Mouse (Mus musculus) gonadal fat pad, adult 2 months (tissue): ENCODE measurements around the gene Cnih1. TPM values are rescaled to one million over a fixed set of nuclear protein-coding genes. Genes with fewer than 3 reads are reported as not detected.
A peak's percentile ranks its signal among the peaks of the same experiment; 100 is the strongest.
"Not testable (repeated sequence)": the region's sequence is repeated elsewhere in the genome, so short reads cannot be mapped to it uniquely, and the experiment has no call there.

Experiments
- DNase-seq: peaks from one replicate; pipeline ENCODE4 v3.0.0-alpha.2; 2012; ENCODE audit warnings: low read depth
- polyA plus RNA-seq: library from polyadenylated mRNA; depleted of rRNA; stranded (reverse); fragments of >200 nt; gene quantifications from 2 replicates; pipeline ENCODE4 v1.2.3, GENCODE M21; 2012; rRNA removed

Gene Cnih1
- 87.8 and 102 TPM in 2 replicates for polyA plus RNA-seq

GRCm38 (mm10) chr14:46787787-46788504 lies at the start of gene Cnih1:
Gene Cnih1 (minus strand): TSS chr14:46788411.
- DNase-seq = no peak

- no peak for DNase-seq
Observed at GRCm38 (mm10) chr14:46832354-46833272, 44.4 kb upstream of the Cnih1 start.

DNA sequence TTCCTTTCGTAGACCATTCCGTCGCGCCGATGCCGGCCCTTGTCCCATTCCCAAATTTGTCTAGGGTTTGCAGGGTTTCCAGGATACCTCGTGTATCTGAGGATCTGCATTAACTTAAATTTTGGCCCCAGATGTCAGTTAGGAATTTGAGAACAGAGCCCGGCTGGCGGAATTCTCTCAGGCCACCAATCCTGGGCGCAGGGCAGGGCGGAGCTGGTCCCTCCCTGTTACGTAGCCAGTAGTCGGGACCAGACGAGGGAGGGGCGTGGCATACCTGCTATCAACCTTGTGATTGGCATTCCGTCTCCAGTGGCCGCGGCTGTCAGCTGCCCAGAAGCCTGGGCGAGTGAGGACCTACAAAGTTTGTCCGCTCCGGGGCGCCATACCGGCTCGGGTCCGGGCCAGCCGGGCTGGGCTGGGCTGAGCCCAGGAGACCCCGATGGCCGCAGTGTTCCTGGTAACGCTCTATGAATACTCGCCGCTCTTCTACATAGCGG lies 43.7 kb upstream of the Cnih1 start, which contains the start of gene Cgrrf1:
Gene Cgrrf1 (plus strand): TSS at position 289 of the 497 bp plus-strand sequence.
- DNase-seq = peak; percentile 59

GRCm38 (mm10) chr14:46831295-46831694 lies 43.1 kb upstream of the Cnih1 start:
- DNase-seq = no peak

DNA sequence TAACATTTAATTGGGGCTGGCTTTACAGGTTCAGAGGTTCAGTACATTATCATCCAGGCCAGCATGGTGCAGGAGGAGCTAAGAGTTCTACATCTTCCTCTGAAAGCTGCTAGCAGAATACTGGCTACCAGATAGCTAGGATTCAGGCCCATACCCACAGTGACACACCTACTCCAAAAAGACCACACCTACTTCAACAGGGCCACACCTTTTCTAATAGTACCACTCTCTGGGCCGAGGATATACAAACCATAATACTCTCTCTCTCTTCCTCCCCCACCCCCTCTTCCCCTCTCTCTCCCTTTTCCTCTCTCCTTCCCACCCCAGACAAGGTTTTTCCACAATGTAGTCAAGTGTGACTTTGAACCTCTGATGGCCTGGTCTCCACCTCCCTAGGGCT lies 39.2 kb upstream of the Cnih1 start:
- no peak for DNase-seq

- DNase-seq = no peak
Observed at GRCm38 (mm10) chr14:46823996-46824395, 35.8 kb upstream of the Cnih1 start.

DNA sequence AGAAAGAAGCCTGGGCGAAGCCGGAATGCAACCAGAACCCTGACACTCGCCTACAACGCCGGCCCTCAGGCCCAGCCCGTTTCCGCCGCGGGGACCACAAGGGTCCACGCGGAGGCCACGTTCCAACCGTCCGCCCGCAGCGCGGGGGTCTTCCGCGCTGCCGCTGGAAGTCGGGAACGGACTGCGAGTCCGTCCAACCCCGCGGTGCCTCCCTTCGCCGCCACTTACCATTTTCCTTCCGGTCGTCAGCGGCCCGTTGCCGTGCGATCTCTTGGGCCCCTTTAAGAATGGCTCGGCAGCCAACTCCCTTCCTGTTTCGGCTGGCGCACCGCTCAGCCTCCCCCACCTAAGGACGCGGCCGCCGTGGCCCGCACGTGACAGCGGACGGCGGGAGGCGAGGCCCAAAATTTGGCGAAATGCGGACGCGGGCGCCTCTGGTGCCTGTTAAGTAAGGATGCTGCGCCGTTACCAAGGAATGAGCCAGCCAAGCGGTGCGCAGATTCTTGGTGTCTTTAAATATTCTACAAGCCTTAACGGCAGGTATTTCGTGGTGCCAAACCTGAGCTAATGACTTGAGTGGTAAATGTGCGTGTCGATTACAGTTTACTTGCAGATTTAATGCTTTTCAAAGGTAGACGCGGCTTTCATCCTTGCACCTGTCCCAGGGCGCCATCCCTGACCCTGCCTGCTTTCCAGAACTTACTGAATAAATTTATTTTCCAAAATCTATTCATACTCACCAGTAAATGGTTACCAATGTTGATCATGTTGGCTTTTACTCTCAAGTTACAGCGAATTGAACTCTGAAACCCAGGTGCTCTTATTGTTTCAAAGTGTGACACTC lies 33.9 kb upstream of the Cnih1 start, which contains the start of gene Gmfb:
Gene Gmfb (minus strand): TSS at position 370 of the 844 bp plus-strand sequence.
- peak; percentile 36 for DNase-seq

- no peak for DNase-seq
Observed at GRCm38 (mm10) chr14:46821271-46821872, 33.2 kb upstream of the Cnih1 start.

- DNase-seq = not testable (repeated sequence)
Observed at GRCm38 (mm10) chr14:46819961-46820360, 31.8 kb upstream of the Cnih1 start.

GRCm38 (mm10) chr14:46818743-46819142 lies 30.5 kb upstream of the Cnih1 start:
- DNase-seq = no peak

DNA sequence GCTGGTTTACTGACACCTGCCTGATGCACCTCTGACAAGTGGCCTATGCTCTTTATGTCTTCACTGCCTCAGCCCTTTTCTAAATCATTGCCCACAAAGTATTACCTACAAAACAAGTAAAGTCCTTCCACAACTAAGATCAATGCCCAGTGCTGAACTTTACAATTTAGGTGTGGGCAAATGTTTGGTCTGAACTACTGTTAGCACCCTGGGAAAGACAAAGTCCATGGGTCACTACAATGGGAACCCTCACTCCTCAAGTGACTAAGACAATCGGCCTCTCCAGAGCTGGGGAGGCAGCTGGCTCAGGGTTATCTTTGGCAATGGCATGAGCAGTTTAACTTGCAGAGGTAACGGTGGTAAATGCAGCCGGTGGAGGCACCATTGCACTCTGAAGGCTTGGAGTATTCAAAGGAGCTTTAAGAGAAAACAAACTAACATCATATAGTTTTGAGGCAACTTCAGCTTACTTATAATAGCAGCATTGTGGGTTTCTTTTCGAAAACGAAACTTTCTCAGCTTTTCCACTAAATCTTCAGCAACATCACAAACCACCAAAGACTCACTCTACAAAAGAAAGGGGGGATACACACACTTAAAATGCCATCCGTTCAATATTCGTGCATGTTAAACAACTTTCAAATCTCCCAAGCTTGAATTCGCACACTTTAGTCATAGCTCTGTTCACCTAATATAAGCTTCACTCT lies 28.9 kb upstream of the Cnih1 start:
- no peak for DNase-seq

- DNase-seq = no peak
Observed at GRCm38 (mm10) chr14:46815640-46816039, 27.4 kb upstream of the Cnih1 start.

DNA sequence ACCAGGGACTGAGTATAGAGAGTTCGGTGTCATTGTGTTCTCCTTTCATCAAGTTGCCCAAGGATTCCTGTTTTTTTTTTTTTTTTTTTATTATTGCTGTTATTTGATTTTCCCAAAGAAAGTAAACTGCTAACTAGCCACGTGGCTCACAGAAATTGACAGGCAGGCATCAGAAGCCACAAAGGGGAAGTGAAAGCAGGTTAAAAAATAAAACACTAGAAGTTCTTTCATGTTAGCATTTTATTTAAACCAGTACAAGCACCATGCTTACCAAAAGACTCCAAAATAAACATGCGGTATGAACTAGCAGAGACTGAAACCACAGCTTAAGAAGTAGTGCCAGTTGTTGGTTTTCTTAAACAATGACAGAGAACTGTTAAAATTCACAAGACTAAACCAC lies 19.7 kb upstream of the Cnih1 start:
- no peak for DNase-seq

DNA sequence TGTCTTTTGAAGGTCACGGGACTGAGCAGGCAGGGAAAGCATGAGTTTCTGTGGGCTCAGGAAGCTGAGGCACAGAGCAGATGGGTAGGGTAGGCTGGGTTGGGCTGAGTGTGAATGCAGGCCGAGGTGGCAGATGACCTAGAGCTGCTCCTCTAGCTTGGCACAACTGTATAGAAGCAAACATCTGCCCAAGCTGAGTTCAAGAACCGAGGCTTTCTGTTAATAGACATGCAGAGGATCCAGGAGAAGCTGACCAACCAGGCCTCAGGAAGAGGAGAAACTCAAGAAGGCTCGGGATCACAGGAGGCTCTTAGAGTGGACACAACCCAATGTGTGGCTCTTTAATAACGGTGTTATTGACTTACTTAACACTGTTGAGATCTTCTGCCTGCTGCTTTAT lies 18.0 kb upstream of the Cnih1 start:
- DNase-seq = no peak

DNA sequence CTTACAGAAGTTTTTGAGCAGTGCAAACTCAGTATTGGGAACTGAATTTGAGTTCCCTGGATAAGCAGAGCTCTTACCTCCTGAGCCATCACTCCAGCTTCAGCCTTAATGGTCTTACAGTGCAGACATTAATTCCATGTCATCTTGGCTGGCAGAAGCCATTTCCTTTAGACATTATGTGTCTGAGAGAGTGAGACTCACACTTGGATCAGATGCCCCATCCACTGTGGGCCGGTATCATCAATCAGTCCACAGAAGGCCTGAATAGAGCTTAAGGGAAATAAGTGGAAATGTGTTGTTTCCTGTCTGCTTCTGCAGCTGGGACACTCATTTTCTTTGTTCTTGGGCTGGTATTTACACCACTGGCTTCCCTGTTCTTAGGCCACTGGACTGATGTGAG lies 15.6 kb upstream of the Cnih1 start:
- DNase-seq = no peak

DNA sequence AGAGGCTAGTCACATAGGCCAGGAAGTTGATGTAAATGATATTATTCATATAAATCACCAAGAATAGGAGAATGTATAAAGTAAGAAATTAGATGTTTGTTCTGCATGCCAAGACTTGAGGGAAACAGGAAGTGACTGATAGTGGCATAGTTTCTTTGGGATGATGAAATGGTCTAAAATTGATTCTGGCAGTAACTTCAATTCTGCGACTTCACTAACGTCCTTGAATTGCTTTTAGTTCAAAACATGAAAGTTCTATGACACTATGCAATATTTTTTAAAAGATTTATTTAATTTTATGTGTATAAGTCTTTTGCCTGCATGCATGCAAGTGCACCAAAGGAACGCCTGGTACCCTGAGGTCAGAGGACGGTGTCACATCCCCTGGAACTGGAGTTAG lies 15.0 kb upstream of the Cnih1 start:
- DNase-seq = no peak

DNA sequence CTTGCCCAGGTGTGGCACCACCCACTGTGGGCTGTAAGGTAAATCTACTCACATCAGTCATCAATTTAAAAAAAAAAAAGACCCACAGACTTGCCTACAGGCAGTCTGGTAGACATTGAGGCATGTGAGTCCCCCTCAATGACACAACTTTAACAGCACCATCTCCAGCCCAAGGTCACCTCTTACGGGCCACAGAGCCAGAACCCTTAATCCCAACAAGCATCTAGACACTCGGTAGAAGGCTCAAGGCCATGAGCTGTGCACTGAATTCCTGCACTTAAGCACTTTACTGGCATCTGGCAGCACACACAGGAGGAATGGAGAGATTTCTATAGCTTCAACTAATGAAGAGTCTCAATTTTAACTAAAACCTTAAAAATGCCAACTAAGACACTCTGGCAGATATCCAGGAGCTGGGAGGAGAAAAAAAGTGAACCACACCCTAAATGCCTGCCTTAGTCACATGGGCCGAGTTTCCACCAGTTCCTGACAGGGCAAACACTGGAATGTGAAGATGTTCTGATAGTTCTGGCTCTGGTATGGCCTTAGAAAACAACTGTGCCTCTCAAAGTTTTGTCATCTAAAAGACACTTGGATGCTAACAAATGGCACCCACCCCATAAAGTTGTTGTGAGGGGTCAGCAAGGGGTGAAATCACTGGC lies 12.6 kb upstream of the Cnih1 start:
- DNase-seq = no peak

GRCm38 (mm10) chr14:46794157-46794556 lies 5.9 kb upstream of the Cnih1 start:
- no peak for DNase-seq

DNA sequence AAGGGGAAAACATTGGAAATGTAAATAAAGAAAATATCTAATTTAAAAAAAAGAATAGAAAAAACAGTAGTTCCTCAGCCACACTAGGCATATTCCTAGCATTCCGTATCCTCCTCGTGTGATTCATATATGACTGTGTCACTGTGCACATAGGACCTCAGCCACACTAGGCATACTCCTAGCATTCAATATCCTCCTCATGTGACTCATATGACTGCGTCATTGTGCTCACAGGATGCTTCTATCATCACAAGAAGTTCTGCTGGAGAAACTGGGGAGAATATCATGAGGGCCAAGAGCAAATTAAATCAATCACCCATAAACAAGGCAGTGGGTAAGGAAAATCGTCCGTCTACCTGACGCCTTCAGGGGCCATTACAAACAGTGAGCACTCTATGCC lies 2.5 kb upstream of the Cnih1 start:
- no peak for DNase-seq

- no peak for DNase-seq
Observed at GRCm38 (mm10) chr14:46790303-46790702, 2.1 kb upstream of the Cnih1 start.
